Mouse (Mus musculus) lung, adult 2 months (tissue): ENCODE data around the gene Pts.

Experiments
- CTCF ChIP-seq: fragments of 200-500 bp; IDR thresholded peaks from 2 replicates; pipeline ENCODE4 v1.5.1; 2011; ENCODE audit warnings: mild to moderate bottlenecking, low read length, control low read depth; ENCODE audit not compliant: insufficient read depth
- POLR2A ChIP-seq: fragments of 200-500 bp; IDR thresholded peaks from 2 replicates; pipeline ENCODE4 v1.6.1; 2011; ENCODE audit warnings: low read depth, mild to moderate bottlenecking, control low read depth, low read length, borderline replicate concordance; ENCODE audit errors: extremely low read depth

GRCm38 (mm10) chr9:50518781-50519180 is 9.7 kb downstream of the Pts start:
- TF ChIP-seq POLR2A, result no peak
- peak; percentile 75 for TF ChIP-seq CTCF
